ENCODE assay signal across 8 mouse cellular contexts in the genomic region with DNA sequence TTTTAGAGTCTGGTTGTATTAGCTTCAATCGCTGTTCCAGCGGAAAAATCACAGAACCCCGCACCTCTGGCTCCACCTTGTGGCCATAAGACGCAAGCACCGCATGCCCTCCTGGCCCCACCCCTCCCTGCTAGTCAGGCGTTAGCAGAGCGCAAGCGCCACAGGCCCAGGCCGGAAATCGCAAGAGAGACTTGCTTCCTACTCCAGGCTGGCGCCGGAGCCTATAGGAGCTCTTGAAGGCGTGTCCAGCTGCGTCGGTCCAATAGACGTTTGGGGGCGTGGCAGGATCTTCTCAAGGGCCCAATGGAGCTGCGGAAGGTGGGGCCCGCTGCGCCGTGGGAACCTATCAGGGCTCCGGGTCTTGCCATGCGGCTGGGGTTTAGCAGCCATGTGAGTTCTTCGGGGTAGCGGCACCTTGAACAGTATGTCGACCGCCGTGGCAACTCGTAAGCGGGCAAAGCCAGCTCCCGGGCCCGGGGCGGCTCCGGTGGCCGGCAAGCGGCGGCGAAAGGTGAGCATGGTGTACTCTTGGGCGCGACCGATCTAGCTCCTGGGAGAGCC. TPM values are rescaled to one million over a fixed set of nuclear protein-coding genes. Genes with fewer than 3 reads are reported as not detected.
DNase-seq lines count a peak whose midpoint lies in the region; ATAC-seq and TF ChIP-seq lines count a peak whose summit lies in the region.

TSS of gene Parp3 (minus strand) at position 26 of the 561 bp plus-strand sequence.

- H3K79me3 ChIP-seq in C2C12 (ENCODE audit: low read depth): peaks cover 18% of the 10 kb centered on the region

- H3K9me3 ChIP-seq in erythroblast, embryonic 14.5 days (ENCODE audit: control insufficient read depth, low read length): no peaks in the 10 kb centered on the region
- H3K9me3 ChIP-seq in heart, embryonic 11.5 days (replicated peaks; ENCODE audit: control insufficient read depth, low read length): no peaks in the 10 kb centered on the region
- H3K9me3 ChIP-seq in kidney, embryonic 16.5 days (ENCODE audit: low read length): no peaks in the 10 kb centered on the region

- no peak within 1 kb of the TSS for H3K27ac ChIP-seq in heart, embryonic 11.5 days (ENCODE audit: low read depth, low read length)
- peak within 1 kb of the TSS; percentile 63 for H3K27ac ChIP-seq in kidney, embryonic 16.5 days (ENCODE audit: low read length)
- peak within 1 kb of the TSS; percentile 93 for H3K27ac ChIP-seq in liver, adult 2 months (replicated peaks; ENCODE audit: insufficient read depth, low read depth, low read length)

- peak within 1 kb of the TSS; percentile 63 for H3K9ac ChIP-seq in heart, embryonic 11.5 days (ENCODE audit: low read depth, low read length)
- H3K9ac ChIP-seq in kidney, embryonic 16.5 days (replicated peaks; ENCODE audit: low read length): peak within 1 kb of the TSS; percentile 74
- peak within 1 kb of the TSS; percentile 62 for H3K9ac ChIP-seq in liver, adult 2 months (ENCODE audit: low read depth, low read length)

- H3K4me1 ChIP-seq in erythroblast, embryonic 14.5 days (ENCODE audit: control insufficient read depth): peaks cover 46% of the 10 kb centered on the region
- H3K4me1 ChIP-seq in heart, embryonic 11.5 days (ENCODE audit: control insufficient read depth, insufficient read depth, low read length): peaks cover 28% of the 10 kb centered on the region
- peaks cover 41% of the 10 kb centered on the region for H3K4me1 ChIP-seq in kidney, embryonic 16.5 days (ENCODE audit: insufficient read depth, low read length)
- peaks cover 14% of the 10 kb centered on the region for H3K4me1 ChIP-seq in liver, adult 2 months (ENCODE audit: control insufficient read depth, insufficient read depth, low read length)

- H3K79me2 ChIP-seq in C2C12 (ENCODE audit: control insufficient read depth, insufficient read depth): peaks cover 53% of the 10 kb centered on the region
- peaks cover 3% of the 10 kb centered on the region; the same call in 1 of the 2 replicates for H3K79me2 ChIP-seq in liver, adult 2 months (ENCODE audit: control insufficient read depth, insufficient read depth, low read length)
- peaks cover 8% of the 10 kb centered on the region for H3K79me2 ChIP-seq in myocyte (ENCODE audit: control insufficient read depth, insufficient read depth)

- under 1% methylated on average over 41 of the region's 41 CpGs for WGBS in heart, embryonic 11.5 days (ENCODE audit: insufficient replicate concordance)
- WGBS in kidney, embryonic 16.5 days: under 1% methylated on average over 40 of the region's 41 CpGs
- under 1% methylated on average over 41 of the region's 41 CpGs for WGBS in liver, adult 2 months

- peak; percentile 17; the same call in 1 of the 2 replicates for TF ChIP-seq POLR2A in brain, embryonic 14.5 days (IDR thresholded peaks at IDR 0.05; ENCODE audit: borderline replicate concordance, extremely low read depth, insufficient read depth, insufficient read length, poor library complexity, severe bottlenecking)
- TF ChIP-seq POLR2A in liver, adult 2 months (IDR thresholded peaks at IDR 0.05; ENCODE audit: extremely low read depth, insufficient read depth, low read length): 0 out of 2 replicates have a peak, but pooled peaks have one; percentile 26
- peak; percentile 63 for TF ChIP-seq POLR2A in myocyte (IDR thresholded peaks at IDR 0.05; ENCODE audit: insufficient read length, low read depth)

- TF ChIP-seq CTCF in C2C12 (IDR thresholded peaks at IDR 0.05; ENCODE audit: control insufficient read depth, insufficient read depth, insufficient read length): peak; percentile 95
- peak; percentile 98 for TF ChIP-seq CTCF in brain, embryonic 14.5 days (IDR thresholded peaks at IDR 0.05; ENCODE audit: borderline replicate concordance, extremely low read depth, insufficient read depth, insufficient read length)
- TF ChIP-seq CTCF in liver, adult 2 months (IDR thresholded peaks at IDR 0.05; ENCODE audit: low read depth, low read length): peak; percentile 96

- H3K36me3 ChIP-seq in C2C12 (ENCODE audit: control insufficient read depth, insufficient read depth) (peaks cover 5% of the 10 kb centered on the region), myocyte (ENCODE audit: control insufficient read depth, insufficient read depth) (peaks cover 5% of the 10 kb centered on the region)
- peaks cover 25% of the 10 kb centered on the region for H3K36me3 ChIP-seq in erythroblast, embryonic 14.5 days (ENCODE audit: control insufficient read depth)
- no peaks in the 10 kb centered on the region for H3K36me3 ChIP-seq in heart, embryonic 11.5 days (ENCODE audit: control insufficient read depth, insufficient read depth, low read length)
- H3K36me3 ChIP-seq in kidney, embryonic 16.5 days (ENCODE audit: insufficient read depth, low read length): peaks cover 13% of the 10 kb centered on the region
- no peaks in the 10 kb centered on the region for H3K36me3 ChIP-seq in liver, adult 2 months (ENCODE audit: control insufficient read depth, insufficient read depth, low read length)
- peaks cover 4% of the 10 kb centered on the region for H3K36me3 ChIP-seq in splenic B cell, adult 2 months (ENCODE audit: control insufficient read depth, insufficient read depth, low read length, poor library complexity, severe bottlenecking)

- H3K4me2 ChIP-seq in heart, embryonic 11.5 days: peak within 1 kb of the TSS; percentile 77
- H3K4me2 ChIP-seq in kidney, embryonic 16.5 days (replicated peaks; ENCODE audit: low read depth, low read length): peak within 1 kb of the TSS; percentile 98
- H3K4me2 ChIP-seq in myocyte (ENCODE audit: low read depth): peak within 1 kb of the TSS; percentile 98

- ATAC-seq in heart, embryonic 11.5 days (replicated peaks; ENCODE audit: insufficient number of reproducible peaks, low FRiP score, low TSS enrichment): peak; percentile 98
- peak; percentile 98 for ATAC-seq in kidney, embryonic 16.5 days (ENCODE audit: low FRiP score, low TSS enrichment)

- peak within 1 kb of the TSS; percentile 61 for H3K4me3 ChIP-seq in C2C12 (ENCODE audit: insufficient read depth, poor library complexity, severe bottlenecking)
- peak within 1 kb of the TSS; percentile 69 for H3K4me3 ChIP-seq in erythroblast, embryonic 14.5 days (replicated peaks)
- H3K4me3 ChIP-seq in heart, embryonic 11.5 days (ENCODE audit: low read depth, low read length): peak within 1 kb of the TSS; percentile 57
- H3K4me3 ChIP-seq in kidney, embryonic 16.5 days (ENCODE audit: low read length): peak within 1 kb of the TSS; percentile 73
- H3K4me3 ChIP-seq in liver, adult 2 months (ENCODE audit: insufficient read depth, low read depth, low read length): peak within 1 kb of the TSS; percentile 68
- H3K4me3 ChIP-seq in myocyte: peak within 1 kb of the TSS; percentile 54

- peak; percentile 100 for DNase-seq in brain, embryonic 14.5 days (ENCODE audit: low read depth)
- peak; percentile 98 for DNase-seq in liver, adult 2 months (ENCODE audit: extremely low read depth, low read depth, low spot score)
- peak; percentile 100 for DNase-seq in splenic B cell, adult 2 months (ENCODE audit: low read depth, low spot score)

- H3ac ChIP-seq in C2C12 (ENCODE audit: control insufficient read depth, insufficient read length, low read depth) (peak within 1 kb of the TSS; percentile 83), myocyte (ENCODE audit: control insufficient read depth, insufficient read length) (peak within 1 kb of the TSS; percentile 36)

- H3K27me3 ChIP-seq in C2C12 (ENCODE audit: control insufficient read depth, insufficient read depth, insufficient read length): no peaks in the 10 kb centered on the region
- H3K27me3 ChIP-seq in erythroblast, embryonic 14.5 days (ENCODE audit: control insufficient read depth): no peaks in the 10 kb centered on the region
- H3K27me3 ChIP-seq in heart, embryonic 11.5 days (ENCODE audit: control insufficient read depth, insufficient read depth, low read length): no peaks in the 10 kb centered on the region
- H3K27me3 ChIP-seq in kidney, embryonic 16.5 days (ENCODE audit: insufficient read depth, low read length): no peaks in the 10 kb centered on the region
- no peaks in the 10 kb centered on the region for H3K27me3 ChIP-seq in liver, adult 2 months (ENCODE audit: control insufficient read depth, insufficient read depth, low read length)
- H3K27me3 ChIP-seq in myocyte (ENCODE audit: control insufficient read depth, insufficient read depth, insufficient read length): no peaks in the 10 kb centered on the region
- H3K27me3 ChIP-seq in splenic B cell, adult 2 months (ENCODE audit: control insufficient read depth, insufficient read depth, low read length, poor library complexity, severe bottlenecking): no peaks in the 10 kb centered on the region

TF ChIP-seq in C2C12, 6 proteins besides CTCF, POLR2A, EP300 and RAD21:
- TF ChIP-seq MYOG (IDR thresholded peaks at IDR 0.05; ENCODE audit: control insufficient read depth, extremely low read depth, insufficient read length) (no peak), FOSL1 (IDR thresholded peaks at IDR 0.05; ENCODE audit: insufficient read depth, low read length, poor library complexity, severe bottlenecking) (no peak), CEBPB (IDR thresholded peaks at IDR 0.05; ENCODE audit: low read depth) (no peak), MAX (IDR thresholded peaks at IDR 0.05) (peak; percentile 84), USF1 (IDR thresholded peaks at IDR 0.05; ENCODE audit: low read depth) (no peak)
TF ChIP-seq in C2C12: peak in this region for 1.

TF ChIP-seq in myocyte, 11 proteins besides CTCF, POLR2A, EP300 and RAD21:
- TF ChIP-seq REST (IDR thresholded peaks at IDR 0.05; ENCODE audit: insufficient read depth, insufficient read length) (no peak), POLR2AphosphoS2 (IDR thresholded peaks at IDR 0.05; ENCODE audit: insufficient read length, low read depth) (peak; percentile 24), MAX (IDR thresholded peaks at IDR 0.05; ENCODE audit: low read depth) (peak; percentile 52)

RNA-seq across cellular contexts. Expression of gene Parp3, which starts in this region (rescaled TPM):
- polyA plus RNA-seq in C2C12 (2012; fragmentation: generic; extraction: Trizol): 26.8 TPM
- polyA plus RNA-seq in brain, embryonic 14.5 days (2012; rRNA removed): 0.61 and 1.4 TPM in 2 replicates
- polyA plus RNA-seq in erythroblast, embryonic 14.5 days (2012): 0.05 TPM in 1 of 2 replicates, not detected in the other
- 1.0 and 1.9 TPM in 2 replicates for polyA plus RNA-seq in heart, embryonic 11.5 days (2014; fragmentation: Nextera tagmentation; extraction: Ambion mirVana)
- 3.3 and 3.5 TPM in 2 replicates for polyA plus RNA-seq in kidney, embryonic 16.5 days (2015; fragmentation: Nextera tagmentation; extraction: Ambion mirVana)
- total RNA-seq in liver, adult 2 months (2014; rRNA removed): 14.0 and 19.4 TPM in 2 replicates
- polyA plus RNA-seq in liver, adult 2 months (2012; rRNA removed): 23.0 and 23.3 TPM in 2 replicates
- 66.1 TPM for polyA plus RNA-seq in myocyte (2012; fragmentation: generic; extraction: Trizol)
